Mouse (Mus musculus) CH12.LX (cell line): ENCODE results near the gene Aldh3b1. TPM values are rescaled to one million over a fixed set of nuclear protein-coding genes. Genes with fewer than 3 reads are reported as not detected.
A peak's percentile ranks its signal among the peaks of the same experiment; 100 is the strongest.

Source experiments
- DNase-seq: peaks from one replicate; pipeline ENCODE4 v3.0.0-alpha.2; 2013; ENCODE audit errors: extremely low read depth
- H3K27ac ChIP-seq: 2 replicates; pipeline ENCODE4 v1.5.1; 2012; ENCODE audit warnings: low read depth, mild to moderate bottlenecking, control low read depth, moderate library complexity; ENCODE audit not compliant: insufficient read depth
- H3K27me3 ChIP-seq: replicated peaks from 2 replicates; pipeline ENCODE3; 2012; ENCODE audit warnings: inconsistent platforms
- H3K36me3 ChIP-seq, 2 experiments: replicated peaks in 1 of 2; 2 replicates each; pipeline versions ENCODE3 to v1.6.1; 2012; ENCODE audit warnings: inconsistent platforms in 1 of 2, low read length in 1 of 2, mild to moderate bottlenecking in 1 of 2, mixed read lengths in 1 of 2, moderate library complexity in 1 of 2; ENCODE audit not compliant: control insufficient read depth in 1 of 2, insufficient read depth in 1 of 2
- H3K4me1 ChIP-seq, 2 experiments: 2 replicates each; pipeline ENCODE4 v1.6.1; 2012; ENCODE audit warnings: inconsistent platforms in 1 of 2, moderate library complexity in 1 of 2; ENCODE audit not compliant: insufficient read depth in 2 of 2, control insufficient read depth in 1 of 2
- H3K4me2 ChIP-seq: 2 replicates; pipeline ENCODE4 v1.6.1; 2012; ENCODE audit warnings: low read depth, mild to moderate bottlenecking, control low read depth; ENCODE audit not compliant: poor library complexity, insufficient read depth, severe bottlenecking
- H3K4me3 ChIP-seq, 3 experiments: fragments of 150-350 bp in 1 of 3; sonication (generic) in 1 of 3; replicated peaks in 1 of 3; 2 replicates each; pipeline versions ENCODE3 to v1.5.1; 2011 to 2012; ENCODE audit warnings: low read depth in 2 of 3, low read length in 2 of 3, mild to moderate bottlenecking in 2 of 3, moderate library complexity in 2 of 3, control low read depth in 1 of 3, improper control_type of control experiment in 1 of 3, inconsistent platforms in 1 of 3, mixed read lengths in 1 of 3; ENCODE audit not compliant: poor library complexity in 1 of 3
- H3K79me2 ChIP-seq: replicated peaks from 2 replicates; pipeline ENCODE4 v1.6.1; 2012; ENCODE audit warnings: mild to moderate bottlenecking, moderate library complexity; ENCODE audit not compliant: control insufficient read depth, poor library complexity, insufficient read depth, severe bottlenecking; ENCODE audit errors: extremely low read depth
- H3K9ac ChIP-seq: 2 replicates; pipeline ENCODE4 v1.6.1; 2012; ENCODE audit warnings: low read depth, mild to moderate bottlenecking, control low read depth, moderate library complexity; ENCODE audit not compliant: insufficient read depth
- H3K9me3 ChIP-seq: replicated peaks from 2 replicates; pipeline ENCODE3; 2012; ENCODE audit warnings: low read length, inconsistent platforms, mixed read lengths
- BHLHE40 ChIP-seq: IDR thresholded peaks from 2 replicates; pipeline ENCODE4 v1.6.1; 2011; ENCODE audit warnings: mild to moderate bottlenecking, low read depth, low read length, improper control_type of control experiment
- CHD1 ChIP-seq: IDR thresholded peaks from 2 replicates; pipeline ENCODE4 v1.6.1; 2012; ENCODE audit warnings: low read depth, low read length, improper control_type of control experiment, inconsistent platforms
- CTCF ChIP-seq, 2 experiments: IDR thresholded peaks in 1 of 2; conservative IDR thresholded peaks in 1 of 2; 2 replicates each; pipeline ENCODE4 v1.5.1; 2011 to 2012; ENCODE audit warnings: low read depth in 2 of 2, low read length in 2 of 2, improper control_type of control experiment in 1 of 2, inconsistent platforms in 1 of 2, mild to moderate bottlenecking in 1 of 2, moderate library complexity in 1 of 2
- E2F4 ChIP-seq: IDR thresholded peaks from 2 replicates; pipeline ENCODE4 v1.6.1; 2011; ENCODE audit warnings: low read depth, low read length, improper control_type of control experiment; ENCODE audit not compliant: insufficient replicate concordance
- ELF1 ChIP-seq: IDR thresholded peaks from 2 replicates; pipeline ENCODE4 v1.6.1; 2014; ENCODE audit warnings: low read depth, mild to moderate bottlenecking, inconsistent platforms, low read length, improper control_type of control experiment
- EP300 ChIP-seq: IDR thresholded peaks from 2 replicates; pipeline ENCODE4 v1.6.1; 2011; ENCODE audit warnings: low read length, improper control_type of control experiment
- ETS1 ChIP-seq: conservative IDR thresholded peaks from 2 replicates; pipeline ENCODE4 v1.6.1; 2012; ENCODE audit warnings: low read depth, mild to moderate bottlenecking, inconsistent platforms, low read length, improper control_type of control experiment, moderate library complexity
- GABPA ChIP-seq: IDR thresholded peaks from 2 replicates; pipeline ENCODE4 v1.6.1; 2012; ENCODE audit warnings: low read depth, low read length, improper control_type of control experiment, inconsistent platforms; ENCODE audit not compliant: insufficient replicate concordance
- IRF4 ChIP-seq: IDR thresholded peaks from 2 replicates; pipeline ENCODE4 v1.6.1; 2014; ENCODE audit warnings: low read depth, mild to moderate bottlenecking, inconsistent platforms, low read length, improper control_type of control experiment
- JUN ChIP-seq: IDR thresholded peaks from 2 replicates; pipeline ENCODE4 v1.6.1; 2011; ENCODE audit warnings: low read depth, mild to moderate bottlenecking, low read length, improper control_type of control experiment, moderate library complexity; ENCODE audit not compliant: insufficient read depth
- JUND ChIP-seq: conservative IDR thresholded peaks from 2 replicates; pipeline ENCODE4 v1.6.1; 2011; ENCODE audit warnings: low read depth, low read length, improper control_type of control experiment
- KAT2A ChIP-seq: IDR thresholded peaks from 2 replicates; pipeline ENCODE4 v1.6.1; 2012; ENCODE audit warnings: low read length, improper control_type of control experiment, inconsistent platforms; ENCODE audit not compliant: insufficient replicate concordance
- MAFK ChIP-seq: IDR thresholded peaks from 2 replicates; pipeline ENCODE4 v1.6.1; 2011; ENCODE audit warnings: low read length, improper control_type of control experiment; ENCODE audit not compliant: insufficient replicate concordance
- MAX ChIP-seq: IDR thresholded peaks from 2 replicates; pipeline ENCODE4 v1.6.1; 2011; ENCODE audit warnings: low read length, improper control_type of control experiment
- MAZ ChIP-seq: IDR thresholded peaks from 2 replicates; pipeline ENCODE4 v1.6.1; 2012; ENCODE audit warnings: low read depth, mild to moderate bottlenecking, inconsistent platforms, low read length, improper control_type of control experiment, moderate library complexity
- MEF2A ChIP-seq: IDR thresholded peaks from 2 replicates; pipeline ENCODE4 v1.6.1; 2014; ENCODE audit warnings: low read depth, mild to moderate bottlenecking, inconsistent platforms, low read length, improper control_type of control experiment, borderline replicate concordance
- MYC ChIP-seq: IDR thresholded peaks from 2 replicates; pipeline ENCODE4 v1.6.1; 2011; ENCODE audit warnings: low read depth, mild to moderate bottlenecking, improper control_type of control experiment, low read length
- NELFE ChIP-seq: IDR thresholded peaks from 2 replicates; pipeline ENCODE4 v1.6.1; 2011; ENCODE audit warnings: low read depth, low read length, improper control_type of control experiment
- POLR2AphosphoS2 ChIP-seq: IDR thresholded peaks from 2 replicates; pipeline ENCODE4 v1.6.1; 2011; ENCODE audit warnings: low read depth, low read length, improper control_type of control experiment
- SIN3A ChIP-seq: IDR thresholded peaks from 2 replicates; pipeline ENCODE4 v1.6.1; 2012; ENCODE audit warnings: low read length, improper control_type of control experiment, inconsistent platforms
- TBP ChIP-seq: conservative IDR thresholded peaks from 2 replicates; pipeline ENCODE4 v1.6.1; 2011; ENCODE audit warnings: low read depth, low read length, improper control_type of control experiment
- UBTF ChIP-seq: IDR thresholded peaks from 2 replicates; pipeline ENCODE4 v1.6.1; 2012; ENCODE audit warnings: low read depth, mild to moderate bottlenecking, inconsistent platforms, low read length, improper control_type of control experiment, moderate library complexity
- USF1 ChIP-seq: IDR thresholded peaks from 2 replicates; pipeline ENCODE4 v1.6.1; 2014; ENCODE audit warnings: low read depth, mild to moderate bottlenecking, inconsistent platforms, low read length, improper control_type of control experiment
- USF2 ChIP-seq: conservative IDR thresholded peaks from 2 replicates; pipeline ENCODE4 v1.6.1; 2011; ENCODE audit warnings: low read depth, low read length, improper control_type of control experiment
- ZKSCAN1 ChIP-seq: IDR thresholded peaks from 2 replicates; pipeline ENCODE4 v1.6.1; 2012; ENCODE audit warnings: low read depth, inconsistent platforms, low read length, improper control_type of control experiment, borderline replicate concordance
- ZNF384 ChIP-seq: IDR thresholded peaks from 2 replicates; pipeline ENCODE4 v1.6.1; 2012; ENCODE audit warnings: low read depth, low read length, improper control_type of control experiment, inconsistent platforms
- dilution Hi-C: fragments of 300-500 bp; cut with MboI; formaldehyde crosslinking; loops from 2 replicates; pipeline ENCODE4 v1.14.3; 2020; ENCODE audit warnings: low sequenced_read_pairs; ENCODE audit not compliant: extremely low pct_unique_long_range_greater_than_20kb, extremely low pct_ligation_motif_present
- in situ Hi-C: fragments of 300-500 bp; cut with MboI; formaldehyde crosslinking; loops from 3 replicates; pipeline ENCODE4 v1.14.3; 2019; ENCODE audit warnings: low sequenced_read_pairs, low pct_ligation_motif_present, low pct_unique_long_range_greater_than_20kb, mixed read lengths
- polyA plus RNA-seq: library from polyadenylated mRNA; unstranded; fragments of >175 nt; gene quantifications from 2 replicates; pipeline ENCODE4 v1.2.1, GENCODE M21; 2012; ENCODE audit warnings: low read depth; ENCODE audit not compliant: insufficient read length
- total RNA-seq, 2 experiments: library from RNA; depleted of rRNA; stranded (reverse); fragments of 300-350 nt in 1 of 2; fragments of >200 nt in 1 of 2; gene quantifications; 2 replicates each; pipeline ENCODE4 v1.2.3; 2012 to 2014

The Aldh3b1 gene
- total and polyA plus RNA-seq, 3 experiments = 5.9 to 8.1 (median 8.1) TPM

GRCm38 (mm10) chr19:3942986-3943735, 13.6 kb upstream of the Aldh3b1 start (continued):
- no peak for TF ChIP-seq E2F4
- TF ChIP-seq USF1 = no peak
- TF ChIP-seq TBP = no peak
- TF ChIP-seq ELF1 = peak; percentile 38; the same call in 1 of the 2 replicates
- TF ChIP-seq EP300 = no peak
- TF ChIP-seq ZNF384 = no peak
- no peak for TF ChIP-seq KAT2A
- TF ChIP-seq JUN = no peak
- TF ChIP-seq JUND = no peak
- TF ChIP-seq POLR2AphosphoS2 = no peak
- TF ChIP-seq IRF4 = peak; percentile 47; the same call in 1 of the 2 replicates
- peak; percentile 90 for TF ChIP-seq MAX
- peak; percentile 30; the same call in 1 of the 2 replicates for TF ChIP-seq MEF2A
- no peak for TF ChIP-seq NELFE
- no peak for TF ChIP-seq MAFK
- TF ChIP-seq GABPA = no peak
- no peak for TF ChIP-seq UBTF
- TF ChIP-seq MYC = peak; percentile 89

DNA sequence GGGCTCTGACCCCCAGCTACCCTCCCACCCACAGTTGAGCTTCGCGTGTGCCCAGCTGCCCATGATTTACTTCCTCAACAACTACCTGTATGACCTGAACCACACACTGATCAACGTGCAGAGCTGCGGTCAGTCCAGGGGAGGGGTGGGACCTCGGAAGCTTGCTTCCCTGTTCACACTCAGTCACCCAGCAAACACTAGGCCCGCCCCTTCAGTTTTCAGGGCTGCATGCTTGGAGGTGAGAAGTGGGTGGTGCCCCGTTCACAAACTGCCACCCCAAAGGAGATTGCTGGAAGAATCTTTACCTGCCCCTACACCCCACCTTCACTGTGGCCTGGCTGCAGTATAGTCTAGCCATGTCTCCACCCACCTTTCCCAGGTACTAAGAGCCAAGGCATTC, 12.7 kb upstream of the Aldh3b1 start:
- Histone ChIP-seq H3K9me3 (no peaks in the 10 kb centered on the region), H3K27me3 (no peaks in the 10 kb centered on the region), H3K4me3 (no peak overlapping the region), H3K9ac (no peak overlapping the region), H3K79me2 (no peaks in the 10 kb centered on the region), H3K36me3 (peaks cover 24 to 70% of the 10 kb centered on the region in 2 experiments), H3K4me2 (no peak overlapping the region), H3K4me1 (peaks cover 24 to 77% of the 10 kb centered on the region in 2 experiments), H3K27ac (no peak overlapping the region)
- DNase-seq = no peak
- no peak for TF ChIP-seq POLR2AphosphoS2
- no peak for TF ChIP-seq MAZ
- TF ChIP-seq MAFK = no peak
- no peak for TF ChIP-seq SIN3A
- TF ChIP-seq MAX = no peak
- TF ChIP-seq KAT2A = no peak
- TF ChIP-seq CHD1 = no peak
- no peak for TF ChIP-seq ELF1
- TF ChIP-seq MYC = no peak
- TF ChIP-seq ZNF384 = no peak
- TF ChIP-seq IRF4 = no peak
- no peak for TF ChIP-seq ZKSCAN1
- no peak for TF ChIP-seq ETS1
- TF ChIP-seq BHLHE40 = no peak
- no peak for TF ChIP-seq USF2
- TF ChIP-seq CTCF (conservative IDR thresholded peaks at IDR 0.05 in 1 of 2, IDR thresholded peaks at IDR 0.05 in 1 of 2; ENCODE audit: low read depth in 2 of 2, low read length in 2 of 2) = no peak
- in situ Hi-C loops (loop anchor here (5.0 kb wide), 1 partner anchor 35 kb away; the partner anchor contains the start of gene Tcirg1), dilution Hi-C loops (no loop called here)
